Mouse (Mus musculus) intestine, embryonic 14.5 days (tissue): ENCODE data around the gene Adgrf1. TPM values are rescaled to one million over a fixed set of nuclear protein-coding genes. Genes with fewer than 3 reads are reported as not detected.

ENCODE experiments used
- ATAC-seq: fragments of 200-750 bp; cut with Nextera tagmentation; replicated peaks from 2 replicates; pipeline ENCODE4 v1.8.0; 2017; ENCODE audit warnings: low read depth, moderate number of reproducible peaks, moderate TSS enrichment, moderate library complexity; ENCODE audit not compliant: low FRiP score, low TSS enrichment
- DNase-seq: peaks from one replicate; pipeline ENCODE4 v3.0.0-alpha.2; 2018; ENCODE audit warnings: low spot score
- H3K27ac ChIP-seq: fragments of 300-500 bp; sonication (generic); 2 replicates; pipeline ENCODE4 v1.5.1; 2014; ENCODE audit warnings: low read depth, mild to moderate bottlenecking, control low read depth
- H3K27me3 ChIP-seq: fragments of 300-500 bp; sonication (generic); replicated peaks from 2 replicates; pipeline ENCODE4 v1.6.1; 2014; ENCODE audit warnings: low read length, control low read depth; ENCODE audit not compliant: control insufficient read depth, insufficient read depth
- H3K36me3 ChIP-seq: fragments of 300-500 bp; sonication (generic); 2 replicates; pipeline ENCODE4 v1.6.1; 2014; ENCODE audit warnings: low read length, control low read depth; ENCODE audit not compliant: control insufficient read depth, insufficient read depth
- H3K4me1 ChIP-seq: fragments of 300-500 bp; sonication (generic); replicated peaks from 2 replicates; pipeline ENCODE4 v1.6.1; 2014; ENCODE audit warnings: low read length, control low read depth, mixed read lengths; ENCODE audit not compliant: control insufficient read depth, insufficient read depth
- H3K4me2 ChIP-seq: fragments of 300-500 bp; sonication (generic); 2 replicates; pipeline ENCODE4 v1.6.1; 2014; ENCODE audit warnings: low read length
- H3K4me3 ChIP-seq: fragments of 300-500 bp; sonication (generic); 2 replicates; pipeline ENCODE4 v1.5.1; 2014; ENCODE audit warnings: low read depth, low read length, control low read depth, mixed read lengths
- H3K9ac ChIP-seq: fragments of 300-500 bp; sonication (generic); 2 replicates; pipeline ENCODE4 v1.6.1; 2014; ENCODE audit warnings: mild to moderate bottlenecking, low read length
- H3K9me3 ChIP-seq: fragments of 300-500 bp; sonication (generic); 2 replicates; pipeline ENCODE4 v1.6.1; 2016; ENCODE audit warnings: low read length, control low read depth; ENCODE audit not compliant: control insufficient read depth
- WGBS: fragments of 180-500 bp; shearing (Covaris S2); extraction: QIAGEN DNeasy Blood & Tissue Kit; methylation state at CpG from one replicate; pipeline ENCODE4 v1.1.7; 2014; 5-methylcytosine and 5-hydroxymethylcytosine counted together
- polyA plus RNA-seq: library from polyadenylated mRNA; unstranded; fragments of >200 nt; fragmentation: Nextera tagmentation; extraction: Ambion mirVana; gene quantifications from 2 replicates; pipeline ENCODE4 v1.2.1, GENCODE M21; 2014

The Adgrf1 gene
- polyA plus RNA-seq, 1 experiment from 2014 or later = 0.14 TPM

GRCm38 (mm10) chr17:43242609-43243008 lies 27.5 kb upstream of the Adgrf1 start:
- WGBS = 90% methylated on average over 3 of the region's 3 CpGs
- H3K9ac ChIP-seq = no peak overlapping the region
- H3K27me3 ChIP-seq = no peaks in the 10 kb centered on the region
- H3K4me3 ChIP-seq = no peak overlapping the region
- H3K9me3 ChIP-seq = no peaks in the 10 kb centered on the region
- no peaks in the 10 kb centered on the region for H3K36me3 ChIP-seq
- DNase-seq (no peak), ATAC-seq (no peak)
- H3K4me2 ChIP-seq = no peak overlapping the region
- peaks cover 16% of the 10 kb centered on the region for H3K4me1 ChIP-seq
- no peak overlapping the region for H3K27ac ChIP-seq

- Histone ChIP-seq H3K27ac (no peak overlapping the region), H3K4me2 (no peak overlapping the region), H3K4me1 (peaks cover 18% of the 10 kb centered on the region), H3K27me3 (no peaks in the 10 kb centered on the region), H3K9ac (no peak overlapping the region), H3K36me3 (no peaks in the 10 kb centered on the region), H3K4me3 (no peak overlapping the region), H3K9me3 (no peaks in the 10 kb centered on the region)
- 87% methylated on average over 6 of the region's 6 CpGs for WGBS
- DNase-seq = no peak
- no peak for ATAC-seq
Measured at GRCm38 (mm10) chr17:43245364-43245763, 24.8 kb upstream of the Adgrf1 start.

- no peaks in the 10 kb centered on the region for H3K9me3 ChIP-seq
- peaks cover 11% of the 10 kb centered on the region; the same call in 1 of the 2 replicates for H3K4me1 ChIP-seq
- no peak overlapping the region for H3K27ac ChIP-seq
- ATAC-seq (no peak), DNase-seq (no peak)
- no peak overlapping the region for H3K9ac ChIP-seq
- H3K27me3 ChIP-seq = no peaks in the 10 kb centered on the region
- no peaks in the 10 kb centered on the region for H3K36me3 ChIP-seq
- no peak overlapping the region for H3K4me2 ChIP-seq
- H3K4me3 ChIP-seq = no peak overlapping the region
- WGBS = 87% methylated on average over 3 of the region's 3 CpGs
Measured at GRCm38 (mm10) chr17:43247245-43247644, 22.9 kb upstream of the Adgrf1 start.

- H3K27ac ChIP-seq = no peak overlapping the region
- H3K9me3 ChIP-seq = no peaks in the 10 kb centered on the region
- DNase-seq = no peak
- H3K27me3 ChIP-seq = no peaks in the 10 kb centered on the region
- WGBS = 29% methylated on average over 3 of the region's 3 CpGs
- ATAC-seq = 0 out of 2 replicates have a peak, but pooled peaks have one; percentile 36
- no peaks in the 10 kb centered on the region for H3K36me3 ChIP-seq
- no peak overlapping the region for H3K4me2 ChIP-seq
- H3K4me3 ChIP-seq = no peak overlapping the region
- H3K9ac ChIP-seq = no peak overlapping the region
- peaks cover 11% of the 10 kb centered on the region; the same call in 1 of the 2 replicates for H3K4me1 ChIP-seq
Measured at GRCm38 (mm10) chr17:43249645-43250044, 20.5 kb upstream of the Adgrf1 start.

GRCm38 (mm10) chr17:43251249-43252125 lies 18.6 kb upstream of the Adgrf1 start:
- Histone ChIP-seq H3K27me3 (no peaks in the 10 kb centered on the region), H3K9me3 (no peaks in the 10 kb centered on the region), H3K4me1 (peaks cover 11% of the 10 kb centered on the region; the same call in 1 of the 2 replicates), H3K4me3 (no peak overlapping the region), H3K36me3 (no peaks in the 10 kb centered on the region), H3K4me2 (no peak overlapping the region), H3K9ac (no peak overlapping the region), H3K27ac (no peak overlapping the region)
- no peak for DNase-seq
- WGBS = 65% methylated on average over 5 of the region's 5 CpGs
- ATAC-seq = no peak

- DNase-seq (no peak), ATAC-seq (no peak)
- Histone ChIP-seq H3K36me3 (no peaks in the 10 kb centered on the region), H3K27me3 (no peaks in the 10 kb centered on the region), H3K27ac (no peak overlapping the region), H3K9me3 (no peaks in the 10 kb centered on the region), H3K4me3 (no peak overlapping the region), H3K4me1 (peaks cover 11% of the 10 kb centered on the region; the same call in 1 of the 2 replicates), H3K9ac (no peak overlapping the region), H3K4me2 (no peak overlapping the region)
- 80% methylated on average over 11 of the region's 11 CpGs for WGBS
Measured at GRCm38 (mm10) chr17:43252846-43253245, 17.3 kb upstream of the Adgrf1 start.

- H3K27me3 ChIP-seq = no peaks in the 10 kb centered on the region
- DNase-seq = no peak
- no peak overlapping the region for H3K27ac ChIP-seq
- no peak overlapping the region for H3K4me2 ChIP-seq
- 54% methylated on average over 3 of the region's 3 CpGs for WGBS
- peaks cover 9% of the 10 kb centered on the region; the same call in 1 of the 2 replicates for H3K4me1 ChIP-seq
- H3K4me3 ChIP-seq = no peak overlapping the region
- ATAC-seq = no peak
- no peaks in the 10 kb centered on the region for H3K36me3 ChIP-seq
- H3K9me3 ChIP-seq = no peaks in the 10 kb centered on the region
- H3K9ac ChIP-seq = no peak overlapping the region
Measured at GRCm38 (mm10) chr17:43254261-43254660, 15.9 kb upstream of the Adgrf1 start.

- Histone ChIP-seq H3K36me3 (no peaks in the 10 kb centered on the region), H3K9ac (no peak overlapping the region), H3K4me3 (no peak overlapping the region), H3K27me3 (no peaks in the 10 kb centered on the region), H3K27ac (no peak overlapping the region), H3K4me1 (0 out of 2 replicates have a peak, but pooled peaks cover 3% of the 10 kb centered on the region), H3K9me3 (no peaks in the 10 kb centered on the region), H3K4me2 (no peak overlapping the region)
- DNase-seq = no peak
- WGBS = 73% methylated on average over 12 of the region's 12 CpGs
- no peak for ATAC-seq
Measured at GRCm38 (mm10) chr17:43256536-43257135, 13.5 kb upstream of the Adgrf1 start.
